Mouse (Mus musculus) MEL (cell line): Measurements from ENCODE around the gene Etfa. TPM values are rescaled to one million over a fixed set of nuclear protein-coding genes. Genes with fewer than 3 reads are reported as not detected.

ENCODE experiments used
- DNase-seq: peaks from one replicate; pipeline ENCODE4 v3.0.0; 2011; ENCODE audit warnings: low read depth, low spot score
- H3K27ac ChIP-seq: 2 replicates; pipeline ENCODE4 v1.5.1; 2012; ENCODE audit warnings: low read depth, mild to moderate bottlenecking, control low read depth, low read length, moderate library complexity; ENCODE audit not compliant: control insufficient read depth
- H3K27me3 ChIP-seq, 2 experiments: fragments of 150-350 bp in 1 of 2; sonication (generic) in 1 of 2; 2 replicates each; pipeline ENCODE4 v1.6.1; 2012; ENCODE audit warnings: low read length in 2 of 2, mild to moderate bottlenecking in 2 of 2, improper control_type of control experiment in 1 of 2, moderate library complexity in 1 of 2; ENCODE audit not compliant: insufficient read depth in 2 of 2, control insufficient read depth in 1 of 2
- H3K36me3 ChIP-seq, 2 experiments: 2 replicates each; pipeline ENCODE4 v1.6.1; 2012 to 2014; ENCODE audit warnings: low read length in 2 of 2, improper control_type of control experiment in 1 of 2, inconsistent platforms in 1 of 2, mild to moderate bottlenecking in 1 of 2; ENCODE audit not compliant: insufficient read depth in 2 of 2, control insufficient read depth in 1 of 2
- H3K4me1 ChIP-seq, 2 experiments: fragments of 150-350 bp in 1 of 2; sonication (generic) in 1 of 2; 2 replicates each; pipeline ENCODE4 v1.6.1; 2012; ENCODE audit warnings: low read length in 2 of 2, improper control_type of control experiment in 1 of 2, mild to moderate bottlenecking in 1 of 2; ENCODE audit not compliant: insufficient read depth in 2 of 2, control insufficient read depth in 1 of 2
- H3K4me3 ChIP-seq, 2 experiments: fragments of 150-350 bp in 1 of 2; sonication (generic) in 1 of 2; 2 replicates each; pipeline ENCODE4 v1.5.1; 2012; ENCODE audit warnings: low read depth in 2 of 2, low read length in 2 of 2, mild to moderate bottlenecking in 2 of 2, moderate library complexity in 2 of 2, control low read depth in 1 of 2, improper control_type of control experiment in 1 of 2; ENCODE audit not compliant: control insufficient read depth in 1 of 2, insufficient read depth in 1 of 2
- H3K79me2 ChIP-seq: 2 replicates; pipeline ENCODE4 v1.6.1; 2012; ENCODE audit warnings: mild to moderate bottlenecking, low read length, moderate library complexity; ENCODE audit not compliant: control insufficient read depth, poor library complexity, insufficient read depth
- H3K9ac ChIP-seq: 2 replicates; pipeline ENCODE4 v1.6.1; 2012; ENCODE audit warnings: low read depth, mild to moderate bottlenecking, control low read depth, low read length, moderate library complexity; ENCODE audit not compliant: control insufficient read depth, poor library complexity, severe bottlenecking
- H3K9me3 ChIP-seq: fragments of 150-350 bp; sonication (generic); replicated peaks from 2 replicates; pipeline ENCODE4 v1.6.1; 2012; ENCODE audit warnings: mild to moderate bottlenecking, low read length, improper control_type of control experiment, moderate library complexity; ENCODE audit not compliant: insufficient read depth
- CHD1 ChIP-seq: IDR thresholded peaks from 2 replicates; pipeline ENCODE4 v1.6.1; 2012; ENCODE audit warnings: low read depth, mild to moderate bottlenecking, inconsistent platforms, low read length, improper control_type of control experiment
- CHD2 ChIP-seq: IDR thresholded peaks from 2 replicates; pipeline ENCODE4 v1.6.1; 2011; ENCODE audit warnings: low read length, improper control_type of control experiment
- E2F4 ChIP-seq: IDR thresholded peaks from 2 replicates; pipeline ENCODE4 v1.6.1; 2011; ENCODE audit warnings: low read depth, low read length, improper control_type of control experiment, borderline replicate concordance
- EP300 ChIP-seq, 2 experiments: IDR thresholded peaks; 2 replicates each; pipeline ENCODE4 v1.6.1; 2011; ENCODE audit warnings: improper control_type of control experiment in 2 of 2, low read length in 2 of 2, low read depth in 1 of 2, mild to moderate bottlenecking in 1 of 2
- GABPA ChIP-seq: IDR thresholded peaks from 2 replicates; pipeline ENCODE4 v1.6.1; 2012; ENCODE audit warnings: low read depth, mild to moderate bottlenecking, inconsistent platforms, low read length, improper control_type of control experiment, moderate library complexity
- GATA1 ChIP-seq: IDR thresholded peaks from 2 replicates; pipeline ENCODE4 v1.6.1; 2011; ENCODE audit warnings: low read depth, low read length, improper control_type of control experiment
- KAT2A ChIP-seq: conservative IDR thresholded peaks from 2 replicates; pipeline ENCODE4 v1.6.1; 2012; ENCODE audit warnings: low read depth, low read length, improper control_type of control experiment, inconsistent platforms
- MAZ ChIP-seq: IDR thresholded peaks from 2 replicates; pipeline ENCODE4 v1.6.1; 2012; ENCODE audit warnings: low read depth, mild to moderate bottlenecking, inconsistent platforms, low read length, improper control_type of control experiment
- MEF2A ChIP-seq: IDR thresholded peaks from 2 replicates; pipeline ENCODE4 v1.6.1; 2014; ENCODE audit warnings: low read depth, mild to moderate bottlenecking, inconsistent platforms, low read length, improper control_type of control experiment; ENCODE audit not compliant: poor library complexity, insufficient replicate concordance, severe bottlenecking; ENCODE audit errors: extremely low read depth
- MXI1 ChIP-seq: IDR thresholded peaks from 2 replicates; pipeline ENCODE4 v1.6.1; 2011; ENCODE audit warnings: mild to moderate bottlenecking, low read depth, low read length, improper control_type of control experiment
- MYB ChIP-seq: IDR thresholded peaks from 2 replicates; pipeline ENCODE4 v1.6.1; 2011; ENCODE audit warnings: mild to moderate bottlenecking, low read depth, low read length, improper control_type of control experiment
- POLR2AphosphoS2 ChIP-seq: IDR thresholded peaks from 2 replicates; pipeline ENCODE4 v1.6.1; 2011; ENCODE audit warnings: low read length, improper control_type of control experiment
- RAD21 ChIP-seq: IDR thresholded peaks from 2 replicates; pipeline ENCODE4 v1.6.1; 2011; ENCODE audit warnings: mild to moderate bottlenecking, low read depth, low read length, improper control_type of control experiment
- TBP ChIP-seq: IDR thresholded peaks from 2 replicates; pipeline ENCODE4 v1.8.0; 2011; ENCODE audit warnings: low read depth, low read length, improper control_type of control experiment
- TCF12 ChIP-seq: IDR thresholded peaks from 2 replicates; pipeline ENCODE4 v1.6.1; 2014; ENCODE audit warnings: low read depth, mild to moderate bottlenecking, inconsistent platforms, low read length, improper control_type of control experiment, moderate library complexity
- USF2 ChIP-seq, 2 experiments: IDR thresholded peaks; 2 replicates each; pipeline ENCODE4 v1.6.1; 2011 to 2012; ENCODE audit warnings: improper control_type of control experiment in 2 of 2, low read length in 2 of 2, borderline replicate concordance in 1 of 2, inconsistent platforms in 1 of 2, low read depth in 1 of 2, mild to moderate bottlenecking in 1 of 2; ENCODE audit not compliant: insufficient read depth in 1 of 2
- ZMIZ1 ChIP-seq: IDR thresholded peaks from 2 replicates; pipeline ENCODE4 v1.6.1; 2012; ENCODE audit warnings: low read depth, mild to moderate bottlenecking, inconsistent platforms, low read length, improper control_type of control experiment, moderate library complexity
- ZNF384 ChIP-seq: IDR thresholded peaks from 2 replicates; pipeline ENCODE4 v1.6.1; 2012; ENCODE audit warnings: low read depth, mild to moderate bottlenecking, inconsistent platforms, low read length, improper control_type of control experiment
- polyA plus RNA-seq, 2 experiments: library from polyadenylated mRNA; stranded (reverse) in 1 of 2; unstranded in 1 of 2; fragments of >175 nt in 1 of 2; fragments of >200 nt in 1 of 2; gene quantifications; 2 replicates each; pipeline versions ENCODE4 v1.2.1 to v1.2.4; 2012; ENCODE audit warnings: low replicate concordance in 2 of 2, low read depth in 1 of 2; ENCODE audit not compliant: insufficient read length in 2 of 2, insufficient read depth in 1 of 2, missing spikeins in 1 of 2
- total RNA-seq: library from RNA; depleted of rRNA; stranded (reverse); fragments of 300-350 nt; gene quantifications from 2 replicates; pipeline ENCODE4 v1.2.3, GENCODE M21; 2012

The Etfa gene
- total and polyA plus RNA-seq, 3 experiments = 37.5 to 126 TPM; not detected in 1

DNA sequence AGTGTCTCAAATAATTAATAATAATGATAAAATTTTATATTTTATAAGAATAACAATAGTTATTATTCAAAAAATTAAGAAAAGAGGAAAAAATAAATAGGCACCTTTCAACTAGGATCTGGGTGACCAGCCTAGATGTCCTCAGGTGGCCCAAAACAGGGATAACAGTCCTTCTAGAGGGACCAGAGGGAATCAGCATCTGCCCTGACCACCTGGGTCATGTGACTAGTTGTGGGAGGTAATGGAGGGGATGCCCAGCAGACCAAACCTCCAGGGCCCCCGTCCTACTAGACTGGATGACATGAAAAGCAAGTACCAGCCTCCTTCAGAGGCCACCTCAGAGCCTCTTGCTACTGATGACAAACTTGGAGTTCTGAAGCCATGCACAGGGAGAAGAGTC, 62.9 kb downstream of the Etfa start:
- H3K4me3 ChIP-seq = no peak overlapping the region
- H3K36me3 ChIP-seq = peaks cover 0 to 1% of the 10 kb centered on the region in 2 experiments; a peak in 1 of 4 replicates
- no peak overlapping the region for H3K9ac ChIP-seq
- H3K27me3 ChIP-seq = no peaks in the 10 kb centered on the region
- no peaks in the 10 kb centered on the region for H3K79me2 ChIP-seq
- no peak for TF ChIP-seq EP300 (IDR thresholded peaks at IDR 0.05; ENCODE audit: low read depth in 1 of 2, low read length in 2 of 2)
- TF ChIP-seq TBP = no peak
- TF ChIP-seq MXI1 = no peak
- no peak for TF ChIP-seq KAT2A
- no peak for TF ChIP-seq GATA1
- TF ChIP-seq POLR2AphosphoS2 = no peak
- no peak for TF ChIP-seq MYB
- H3K4me1 ChIP-seq = no peaks in the 10 kb centered on the region
- no peaks in the 10 kb centered on the region for H3K9me3 ChIP-seq
- DNase-seq = no peak
- no peak overlapping the region for H3K27ac ChIP-seq

DNA sequence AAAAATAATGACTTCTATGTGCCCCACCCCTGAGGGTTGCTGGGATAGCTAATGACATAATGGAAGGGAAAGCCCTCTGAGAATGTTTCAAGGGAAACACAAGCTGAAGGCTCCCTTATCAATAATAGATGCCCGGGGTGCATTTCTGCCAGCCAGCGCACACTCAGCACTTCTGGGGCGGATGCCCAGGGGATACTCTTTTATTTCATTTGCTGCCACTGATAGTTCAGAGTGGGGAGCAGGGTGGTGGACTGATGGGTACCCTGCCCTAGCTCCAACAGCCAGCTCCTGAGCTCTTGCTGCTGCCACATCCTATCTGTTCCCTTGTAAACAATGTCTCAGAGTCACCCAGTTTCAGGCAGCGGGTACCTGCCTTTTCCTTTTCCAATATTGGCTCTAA, 64.5 kb downstream of the Etfa start:
- H3K4me1 ChIP-seq = no peaks in the 10 kb centered on the region
- TF ChIP-seq CHD1 = no peak
- TF ChIP-seq ZMIZ1 = no peak
- TF ChIP-seq RAD21 = no peak
- no peak for TF ChIP-seq GABPA
- no peak for TF ChIP-seq MAZ
- TF ChIP-seq ZNF384 = no peak
- TF ChIP-seq MXI1 = no peak
- TF ChIP-seq POLR2AphosphoS2 = no peak
- no peak for TF ChIP-seq MEF2A
- no peak for TF ChIP-seq USF2 (IDR thresholded peaks at IDR 0.05; ENCODE audit: borderline replicate concordance in 1 of 2, insufficient read depth in 1 of 2, low read depth in 1 of 2, low read length in 2 of 2)
- TF ChIP-seq CHD2 = no peak
- TF ChIP-seq E2F4 = no peak
- TF ChIP-seq TCF12 = no peak
- H3K27ac ChIP-seq = no peak overlapping the region
- H3K36me3 ChIP-seq = no peaks in the 10 kb centered on the region
- no peaks in the 10 kb centered on the region for H3K9me3 ChIP-seq
- H3K79me2 ChIP-seq = no peaks in the 10 kb centered on the region
- H3K27me3 ChIP-seq = no peaks in the 10 kb centered on the region
- no peak overlapping the region for H3K9ac ChIP-seq
- no peak overlapping the region for H3K4me3 ChIP-seq
- DNase-seq = no peak
